Mouse (Mus musculus) splenic B cell, adult 2 months (primary cell): Measurements from ENCODE around the gene Ankrd12.
A peak's percentile ranks its signal among the peaks of the same experiment; 100 is the strongest.

ENCODE experiments used
- DNase-seq: peaks from one replicate; pipeline ENCODE4 v3.0.0-alpha.2; 2011; ENCODE audit warnings: low read depth, low spot score
- H3K27me3 ChIP-seq: 2 replicates; pipeline ENCODE4 v1.6.1; 2012; ENCODE audit warnings: mild to moderate bottlenecking, low read length, moderate library complexity, mixed read lengths; ENCODE audit not compliant: control insufficient read depth, poor library complexity, insufficient read depth, severe bottlenecking
- H3K36me3 ChIP-seq: 2 replicates; pipeline ENCODE4 v1.6.1; 2012; ENCODE audit warnings: mild to moderate bottlenecking, low read length, moderate library complexity, mixed read lengths; ENCODE audit not compliant: control insufficient read depth, poor library complexity, insufficient read depth, severe bottlenecking

Ankrd12 gene

GRCm38 (mm10) chr17:66076934-66077333 is at the start of gene Ankrd12:
Ankrd12 (minus strand) TSS chr17:66077089.
- Histone ChIP-seq H3K36me3 (peaks cover 5% of the 10 kb centered on the region; the same call in 1 of the 2 replicates), H3K27me3 (no peaks in the 10 kb centered on the region)
- peak; percentile 97 for DNase-seq

- Histone ChIP-seq H3K27me3 (no peaks in the 10 kb centered on the region), H3K36me3 (no peaks in the 10 kb centered on the region)
- DNase-seq = peak; percentile 43
These were observed 48.3 kb upstream of the Ankrd12 start for GRCm38 (mm10) chr17:66125211-66125610.

- peaks cover under 1% of the 10 kb centered on the region for H3K36me3 ChIP-seq
- peak; percentile 10 for DNase-seq
- H3K27me3 ChIP-seq = no peaks in the 10 kb centered on the region
These were observed 47.1 kb upstream of the Ankrd12 start for GRCm38 (mm10) chr17:66123816-66124610.

- Histone ChIP-seq H3K36me3 (peaks cover 5% of the 10 kb centered on the region), H3K27me3 (no peaks in the 10 kb centered on the region)
- DNase-seq = peak; percentile 95
These were observed 46.4 kb upstream of the Ankrd12 start, which contains the start of gene Ddx11 for GRCm38 (mm10) chr17:66123066-66123815. Ddx11 (plus strand) TSS chr17:66123520.

- Histone ChIP-seq H3K27me3 (no peaks in the 10 kb centered on the region), H3K36me3 (peaks cover 7% of the 10 kb centered on the region)
- no peak for DNase-seq
These were observed 43.8 kb upstream of the Ankrd12 start for GRCm38 (mm10) chr17:66120701-66121100.

GRCm38 (mm10) chr17:66118991-66119390 is 42.1 kb upstream of the Ankrd12 start:
- no peak for DNase-seq
- Histone ChIP-seq H3K27me3 (no peaks in the 10 kb centered on the region), H3K36me3 (peaks cover 12% of the 10 kb centered on the region)

- H3K27me3 ChIP-seq = no peaks in the 10 kb centered on the region
- peaks cover 7% of the 10 kb centered on the region; the same call in 1 of the 2 replicates for H3K36me3 ChIP-seq
- peak; percentile 14 for DNase-seq
These were observed 35.3 kb upstream of the Ankrd12 start for GRCm38 (mm10) chr17:66112166-66112565.

- DNase-seq = peak; percentile 90
- H3K36me3 ChIP-seq = peaks cover 7% of the 10 kb centered on the region; the same call in 1 of the 2 replicates
- H3K27me3 ChIP-seq = no peaks in the 10 kb centered on the region
These were observed 34.6 kb upstream of the Ankrd12 start, which contains the start of gene Washc1 for GRCm38 (mm10) chr17:66111402-66111959. Washc1 (plus strand) TSS chr17:66111545.

- peak; percentile 15 for DNase-seq
- H3K27me3 ChIP-seq = no peaks in the 10 kb centered on the region
- peaks cover 5% of the 10 kb centered on the region; the same call in 1 of the 2 replicates for H3K36me3 ChIP-seq
These were observed 33.9 kb upstream of the Ankrd12 start for GRCm38 (mm10) chr17:66110746-66111145.

GRCm38 (mm10) chr17:66108198-66108597 is 31.3 kb upstream of the Ankrd12 start:
- DNase-seq = no peak

GRCm38 (mm10) chr17:66107466-66107865 is 30.6 kb upstream of the Ankrd12 start:
- no peak for DNase-seq
- Histone ChIP-seq H3K36me3 (no peaks in the 10 kb centered on the region), H3K27me3 (no peaks in the 10 kb centered on the region)

More at GRCm38 (mm10) chr17:66108198-66108597, 31.3 kb upstream of the Ankrd12 start:
- Histone ChIP-seq H3K27me3 (no peaks in the 10 kb centered on the region), H3K36me3 (no peaks in the 10 kb centered on the region)

- DNase-seq = peak; percentile 83
- H3K36me3 ChIP-seq = no peaks in the 10 kb centered on the region
- no peaks in the 10 kb centered on the region for H3K27me3 ChIP-seq
These were observed 29.8 kb upstream of the Ankrd12 start for GRCm38 (mm10) chr17:66106601-66107267.

- no peak for DNase-seq
- Histone ChIP-seq H3K27me3 (no peaks in the 10 kb centered on the region), H3K36me3 (no peaks in the 10 kb centered on the region)
These were observed 27.2 kb upstream of the Ankrd12 start for GRCm38 (mm10) chr17:66104076-66104475.
